Mouse (Mus musculus): ENCODE measurements at regions not wholly inside any gene's neighbourhood (a gene's known extent, or its start where the extent isn't known, plus 50 kb on each side); places are given as distances from the start of the nearest gene placed in this dataset.

GRCm38 (mm10) chr3:23706748-23707147 lies 1437.3 kb downstream of the Naaladl2 start:
- Histone ChIP-seq H3K27ac (ENCODE audit: low read depth, low read length) (no peak overlapping the region), H3K27me3 (replicated peaks; ENCODE audit: control insufficient read depth, insufficient read depth, low read length) (no peaks in the 10 kb centered on the region), H3K36me3 (ENCODE audit: control insufficient read depth, insufficient read depth, low read length) (no peaks in the 10 kb centered on the region), H3K4me3 (ENCODE audit: low read depth, low read length) (no peak overlapping the region), H3K4me2 (ENCODE audit: low read length) (no peak overlapping the region), H3K9ac (ENCODE audit: low read length) (no peak overlapping the region), H3K4me1 (ENCODE audit: control insufficient read depth, insufficient read depth, low read length) (no peaks in the 10 kb centered on the region), H3K9me3 (replicated peaks; ENCODE audit: control insufficient read depth, low read length) (no peaks in the 10 kb centered on the region)
- ATAC-seq = no peak
- DNase-seq (ENCODE audit: low spot score) = no peak
